8 mouse cellular contexts compared by ENCODE assay signal in the genomic region with DNA sequence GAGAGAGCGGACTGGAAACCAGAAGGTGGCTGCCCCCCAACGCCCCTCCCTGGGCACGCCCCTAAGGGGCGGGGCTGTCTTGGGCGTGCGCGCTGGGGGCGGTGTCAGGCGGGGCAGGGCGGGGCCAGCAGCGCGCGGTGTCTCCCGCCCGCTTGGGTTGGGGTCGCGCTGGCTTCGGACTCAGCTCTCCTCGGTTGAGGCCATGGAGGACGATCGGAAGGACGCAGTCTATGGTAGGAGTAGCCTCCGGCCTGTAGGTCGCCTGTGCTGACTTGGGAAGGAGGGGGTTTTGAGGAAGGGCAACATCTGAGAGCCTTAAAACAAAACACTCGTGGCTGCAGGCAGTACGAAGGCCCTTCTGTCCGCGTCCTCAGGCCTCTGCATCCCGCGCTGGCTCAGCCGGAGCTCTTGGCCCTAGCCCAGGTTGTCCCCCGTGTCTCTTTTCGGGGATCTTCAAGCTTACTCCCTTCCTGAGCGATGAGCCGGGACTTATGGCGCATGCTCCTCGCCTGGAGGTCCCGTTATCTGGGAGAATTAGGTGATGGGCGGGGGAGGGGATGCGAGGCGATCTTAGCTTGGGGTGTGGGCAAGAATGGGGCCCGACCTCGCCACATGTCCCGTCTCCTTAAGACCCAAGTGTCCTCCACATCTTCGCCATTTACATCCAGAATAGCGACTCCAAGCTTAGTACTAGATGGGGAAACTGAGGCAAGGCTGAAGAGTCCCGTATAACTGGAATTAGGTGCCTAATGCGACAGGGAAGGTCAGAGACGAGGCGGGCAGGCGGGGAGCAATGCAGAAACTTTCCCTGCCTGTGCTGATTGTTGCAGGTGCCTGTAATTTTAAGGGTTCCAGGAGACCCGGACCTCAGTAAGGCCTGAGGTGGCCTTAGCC. TPM values are rescaled to one million over a fixed set of nuclear protein-coding genes. Genes with fewer than 3 reads are reported as not detected.
A peak's percentile ranks its signal among the peaks of the same experiment; 100 is the strongest.
DNase-seq lines count a peak whose midpoint lies in the region; ATAC-seq and TF ChIP-seq lines count a peak whose summit lies in the region.

Slc44a2 (plus strand) TSS at position 80 of the 894 bp plus-strand sequence.

- TF ChIP-seq POLR2A in bone marrow, adult 2 months (IDR thresholded peaks at IDR 0.05; ENCODE audit: borderline replicate concordance, control insufficient read depth, low read depth, low read length): peak; percentile 54; the same call in 1 of the 2 replicates
- peak; percentile 80; the same call in 1 of the 2 replicates for TF ChIP-seq POLR2A in limb, embryonic 14.5 days (IDR thresholded peaks at IDR 0.05; ENCODE audit: borderline replicate concordance, extremely low read depth, insufficient read depth, insufficient read length)
- TF ChIP-seq POLR2A in spleen, adult 2 months (IDR thresholded peaks at IDR 0.05; ENCODE audit: low read depth, low read length): peak; percentile 66

- peak within 1 kb of the TSS; percentile 85 for H3K27ac ChIP-seq in bone marrow, adult 2 months (ENCODE audit: control insufficient read depth, insufficient read depth, low read depth, low read length, poor library complexity)
- peak within 1 kb of the TSS; percentile 35 for H3K27ac ChIP-seq in embryonic facial prominence, embryonic 14.5 days (replicated peaks; ENCODE audit: low read depth, low read length)
- H3K27ac ChIP-seq in limb, embryonic 14.5 days (replicated peaks; ENCODE audit: low read depth, low read length): 0 out of 2 replicates have a peak within 1 kb of the TSS, but pooled peaks have one; percentile 19
- peak within 1 kb of the TSS; percentile 63 for H3K27ac ChIP-seq in midbrain, embryonic 16.5 days (ENCODE audit: low read length)
- peak within 1 kb of the TSS; percentile 98 for H3K27ac ChIP-seq in spleen, adult 2 months (ENCODE audit: insufficient read depth, low read length)

- ATAC-seq in embryonic facial prominence, embryonic 14.5 days (ENCODE audit: low read depth): peak; percentile 95
- ATAC-seq in limb, embryonic 14.5 days (ENCODE audit: low FRiP score, low read depth): peak; percentile 98
- ATAC-seq in midbrain, embryonic 16.5 days: peak; percentile 94

- TF ChIP-seq CTCF in bone marrow, adult 2 months (IDR thresholded peaks at IDR 0.05; ENCODE audit: control insufficient read depth, insufficient read depth, low read length): no peak
- no peak for TF ChIP-seq CTCF in spleen, adult 2 months (IDR thresholded peaks at IDR 0.05; ENCODE audit: extremely low read depth, insufficient read depth, insufficient read length, insufficient replicate concordance)

- peaks cover 13% of the 10 kb centered on the region; the same call in 1 of the 2 replicates for H3K4me1 ChIP-seq in bone marrow, adult 2 months (ENCODE audit: control insufficient read depth, insufficient read depth, low read length)
- 0 out of 2 replicates have a peak, but pooled peaks cover 11% of the 10 kb centered on the region for H3K4me1 ChIP-seq in embryonic facial prominence, embryonic 14.5 days (ENCODE audit: control insufficient read depth, insufficient read depth, low read length)
- H3K4me1 ChIP-seq in limb, embryonic 14.5 days (ENCODE audit: control insufficient read depth, insufficient read depth, low read length): peaks cover 15% of the 10 kb centered on the region
- H3K4me1 ChIP-seq in midbrain, embryonic 16.5 days (ENCODE audit: control insufficient read depth, insufficient read depth, low read length): peaks cover 13% of the 10 kb centered on the region
- peaks cover 32% of the 10 kb centered on the region for H3K4me1 ChIP-seq in spleen, adult 2 months (ENCODE audit: control insufficient read depth, insufficient read depth, insufficient read length)

- H3K9ac ChIP-seq in embryonic facial prominence, embryonic 14.5 days (ENCODE audit: low read depth, low read length): peak within 1 kb of the TSS; percentile 82
- peak within 1 kb of the TSS; percentile 76 for H3K9ac ChIP-seq in limb, embryonic 14.5 days (ENCODE audit: low read depth, low read length, severe bottlenecking)
- H3K9ac ChIP-seq in midbrain, embryonic 16.5 days (ENCODE audit: low read depth, low read length): peak within 1 kb of the TSS; percentile 80

- 0 out of 2 replicates have a peak, but pooled peaks cover 4% of the 10 kb centered on the region for H3K36me3 ChIP-seq in embryonic facial prominence, embryonic 14.5 days (ENCODE audit: control insufficient read depth, insufficient read depth, low read length)
- H3K36me3 ChIP-seq in limb, embryonic 14.5 days (ENCODE audit: control insufficient read depth, insufficient read depth, low read length): 0 out of 2 replicates have a peak, but pooled peaks cover 3% of the 10 kb centered on the region
- H3K36me3 ChIP-seq in midbrain, embryonic 16.5 days (ENCODE audit: control insufficient read depth, insufficient read depth, low read length): no peaks in the 10 kb centered on the region
- H3K36me3 ChIP-seq in spleen, adult 2 months (ENCODE audit: control insufficient read depth, insufficient read depth, low read length): no peaks in the 10 kb centered on the region

- under 1% methylated on average over 52 of the region's 52 CpGs for WGBS in bone marrow, adult 2 months
- WGBS in embryonic facial prominence, embryonic 14.5 days: 1% methylated on average over 41 of the region's 52 CpGs
- under 1% methylated on average over 52 of the region's 52 CpGs for WGBS in limb, embryonic 14.5 days
- WGBS in midbrain, embryonic 16.5 days: under 1% methylated on average over 52 of the region's 52 CpGs
- under 1% methylated on average over 51 of the region's 52 CpGs for WGBS in spleen, adult 2 months

- peak; percentile 88 for DNase-seq in 416B (ENCODE audit: low read depth)
- DNase-seq in embryonic facial prominence, embryonic 14.5 days (ENCODE audit: low spot score): peak; percentile 90
- peak; percentile 86 for DNase-seq in heart, adult 8-10 months (ENCODE audit: low spot score)
- peak; percentile 83 for DNase-seq in kidney, adult 9 months
- DNase-seq in limb, embryonic 14.5 days (ENCODE audit: low spot score): peak; percentile 77
- DNase-seq in spleen, adult 2 months (ENCODE audit: low read depth in 1 of 2, low spot score in 2 of 2): peak; percentile 67 to 88

- peak within 1 kb of the TSS; percentile 93 for H3K4me2 ChIP-seq in embryonic facial prominence, embryonic 14.5 days (ENCODE audit: low read depth, low read length)
- peak within 1 kb of the TSS; percentile 85 for H3K4me2 ChIP-seq in limb, embryonic 14.5 days (replicated peaks; ENCODE audit: low read depth, low read length, severe bottlenecking)
- peak within 1 kb of the TSS; percentile 60 for H3K4me2 ChIP-seq in midbrain, embryonic 16.5 days (ENCODE audit: low read length)

- H3K9me3 ChIP-seq in embryonic facial prominence, embryonic 14.5 days (ENCODE audit: control insufficient read depth, low read length): no peaks in the 10 kb centered on the region
- no peaks in the 10 kb centered on the region for H3K9me3 ChIP-seq in limb, embryonic 14.5 days (ENCODE audit: control insufficient read depth, low read length)
- H3K9me3 ChIP-seq in midbrain, embryonic 16.5 days (replicated peaks; ENCODE audit: control insufficient read depth, low read length, poor library complexity, severe bottlenecking): no peaks in the 10 kb centered on the region

- peak within 1 kb of the TSS; percentile 97 for H3K4me3 ChIP-seq in bone marrow, adult 2 months (replicated peaks; ENCODE audit: control insufficient read depth, low read depth, low read length)
- peak within 1 kb of the TSS; percentile 74 for H3K4me3 ChIP-seq in embryonic facial prominence, embryonic 14.5 days (ENCODE audit: low read depth, low read length)
- H3K4me3 ChIP-seq in limb, embryonic 14.5 days (replicated peaks; ENCODE audit: low read length): peak within 1 kb of the TSS; percentile 76
- peak within 1 kb of the TSS; percentile 64 for H3K4me3 ChIP-seq in midbrain, embryonic 16.5 days (ENCODE audit: low read depth, low read length)
- H3K4me3 ChIP-seq in spleen, adult 2 months (ENCODE audit: extremely low read depth, insufficient read depth, insufficient read length): peak within 1 kb of the TSS; percentile 98

- no peaks in the 10 kb centered on the region for H3K27me3 ChIP-seq in embryonic facial prominence, embryonic 14.5 days (replicated peaks; ENCODE audit: control insufficient read depth, insufficient read depth, low read length)
- no peaks in the 10 kb centered on the region for H3K27me3 ChIP-seq in limb, embryonic 14.5 days (ENCODE audit: control insufficient read depth, insufficient read depth, low read length)
- no peaks in the 10 kb centered on the region for H3K27me3 ChIP-seq in midbrain, embryonic 16.5 days (ENCODE audit: control insufficient read depth, insufficient read depth, low read depth, low read length)
- H3K27me3 ChIP-seq in spleen, adult 2 months (ENCODE audit: control insufficient read depth, insufficient read depth, low read length): no peaks in the 10 kb centered on the region

RNA-seq across cellular contexts. Expression of gene Slc44a2, which starts in this region (rescaled TPM):
- polyA plus RNA-seq in bone marrow, adult 2 months (2011; ENCODE audit: insufficient read depth, insufficient read length, low replicate concordance, missing spikeins): 57.3 and 106 TPM in 2 replicates
- 111 and 132 TPM in 2 replicates for polyA plus RNA-seq in embryonic facial prominence, embryonic 14.5 days (2014; fragmentation: Nextera tagmentation; extraction: Ambion mirVana)
- 100 to 1,000 TPM in 1 of 4 experiments, 10 to 100 TPM in 3; 90.2 to 124 (median 94.3) TPM for total RNA-seq in heart, adult 8-10 months (2022)
- polyA plus RNA-seq in limb, embryonic 14.5 days (2012; rRNA removed): 127 and 159 TPM in 2 replicates
- polyA plus RNA-seq in limb, embryonic 14.5 days (2014; fragmentation: Nextera tagmentation; extraction: Ambion mirVana): 121 and 129 TPM in 2 replicates
- 65.5 and 69.1 TPM in 2 replicates for polyA plus RNA-seq in midbrain, embryonic 16.5 days (2015; fragmentation: Nextera tagmentation; extraction: Ambion mirVana)
- polyA plus RNA-seq in spleen, adult 2 months (2012; rRNA removed): 166 and 184 TPM in 2 replicates

Comparison
In these comparisons a context has a peak if more than half of its experiments do, and no peak if none do; other contexts are left out.
1. Peak in every context shown above with its lines: DNase-seq, ATAC-seq, H3K4me3 ChIP-seq and H3K27ac ChIP-seq.
2. H3K27ac ChIP-seq: peak in every context shown above with its lines; median percentile 98 in spleen, adult 2 months; 85 in bone marrow, adult 2 months; 63 in midbrain, embryonic 16.5 days; 35 in embryonic facial prominence, embryonic 14.5 days; 19 in limb, embryonic 14.5 days.